Mouse (Mus musculus) spleen, adult 2 months (tissue): ENCODE data around the gene Tnfaip3.

ENCODE experiments used
- CTCF ChIP-seq: fragments of 200-500 bp; IDR thresholded peaks from 2 replicates; pipeline ENCODE4 v1.5.1; 2011; ENCODE audit warnings: mild to moderate bottlenecking, inconsistent platforms; ENCODE audit not compliant: insufficient read depth, insufficient read length, insufficient replicate concordance; ENCODE audit errors: extremely low read depth
- POLR2A ChIP-seq: fragments of 200-500 bp; IDR thresholded peaks from 2 replicates; pipeline ENCODE4 v1.6.1; 2011; ENCODE audit warnings: low read depth, low read length, inconsistent platforms

GRCm38 (mm10) chr10:19016823-19017471 lies 1.5 kb upstream of the Tnfaip3 start:
- no peak for TF ChIP-seq POLR2A
- no peak for TF ChIP-seq CTCF
